Mouse (Mus musculus) ES-E14 (cell line): ENCODE results near the gene Clpb. TPM values are rescaled to one million over a fixed set of nuclear protein-coding genes. Genes with fewer than 3 reads are reported as not detected.

Experiments
- DNase-seq: peaks from one replicate; pipeline ENCODE4 v3.0.0-alpha.2; 2013; ENCODE audit warnings: low read depth, low spot score
- H3K27ac ChIP-seq: 2 replicates; pipeline ENCODE4 v1.5.1; 2012; ENCODE audit warnings: low read depth, mild to moderate bottlenecking, low read length, moderate library complexity, mixed read lengths; ENCODE audit not compliant: poor library complexity, insufficient read depth, severe bottlenecking
- H3K36me3 ChIP-seq: 2 replicates; pipeline ENCODE4 v1.6.1; 2012; ENCODE audit warnings: mild to moderate bottlenecking, low read length, moderate library complexity, mixed read lengths; ENCODE audit not compliant: control insufficient read depth, poor library complexity, insufficient read depth, severe bottlenecking
- H3K4me1 ChIP-seq, 2 experiments: fragments of 150-350 bp in 1 of 2; sonication (generic) in 1 of 2; 2 replicates each; pipeline ENCODE4 v1.6.1; 2012; ENCODE audit warnings: low read length in 2 of 2, mild to moderate bottlenecking in 1 of 2, mixed read lengths in 1 of 2; ENCODE audit not compliant: control insufficient read depth in 2 of 2, insufficient read depth in 2 of 2, poor library complexity in 1 of 2
- H3K4me3 ChIP-seq, 2 experiments: fragments of 150-350 bp in 1 of 2; sonication (generic) in 1 of 2; 2 replicates each; pipeline ENCODE4 v1.5.1; 2012; ENCODE audit warnings: low read length in 2 of 2, low read depth in 1 of 2, mild to moderate bottlenecking in 1 of 2, mixed read lengths in 1 of 2; ENCODE audit not compliant: insufficient read depth in 1 of 2, poor library complexity in 1 of 2, severe bottlenecking in 1 of 2
- H3K9ac ChIP-seq: 2 replicates; pipeline ENCODE4 v1.6.1; 2012; ENCODE audit warnings: low read depth, mild to moderate bottlenecking, low read length, mixed read lengths; ENCODE audit not compliant: poor library complexity, insufficient read depth, severe bottlenecking
- H3K9me3 ChIP-seq: fragments of 150-350 bp; sonication (generic); 2 replicates; pipeline ENCODE4 v1.6.1; 2012; ENCODE audit warnings: low read depth, mild to moderate bottlenecking, low read length; ENCODE audit not compliant: control insufficient read depth, insufficient read depth
- CHD2 ChIP-seq: IDR thresholded peaks from 2 replicates; pipeline ENCODE4 v1.6.1; 2014; ENCODE audit warnings: mild to moderate bottlenecking, low read depth, low read length, inconsistent platforms
- HCFC1 ChIP-seq: IDR thresholded peaks from 2 replicates; pipeline ENCODE4 v1.6.1; 2012; ENCODE audit warnings: low read length, inconsistent platforms, borderline replicate concordance; ENCODE audit not compliant: insufficient read depth
- MAFK ChIP-seq: IDR thresholded peaks from 2 replicates; pipeline ENCODE4 v1.6.1; 2014; ENCODE audit warnings: mild to moderate bottlenecking, low read depth, low read length, inconsistent platforms; ENCODE audit not compliant: insufficient read depth
- ZC3H11A ChIP-seq: IDR thresholded peaks from 2 replicates; pipeline ENCODE4 v1.6.1; 2012; ENCODE audit warnings: low read depth, mild to moderate bottlenecking, inconsistent platforms, low read length, borderline replicate concordance
- ZNF384 ChIP-seq: IDR thresholded peaks from 2 replicates; pipeline ENCODE4 v1.6.1; 2012; ENCODE audit warnings: low read depth, low read length, inconsistent platforms
- in situ Hi-C, 2 experiments: fragments of 600-800 bp; cut with MboI; formaldehyde crosslinking; loops; one replicate each; pipeline ENCODE4 v1.15.1; 2025; ENCODE audit warnings: low sequenced_read_pairs in 2 of 2, inconsistent platforms in 1 of 2; ENCODE audit not compliant: unreplicated experiment in 2 of 2
- total RNA-seq: library from RNA; depleted of rRNA; stranded (reverse); fragments of 300-350 nt; gene quantifications from 2 replicates; pipeline ENCODE4 v1.2.3, GENCODE M21; 2012

Gene Clpb
- total RNA-seq, 1 experiment = 197 TPM

DNA sequence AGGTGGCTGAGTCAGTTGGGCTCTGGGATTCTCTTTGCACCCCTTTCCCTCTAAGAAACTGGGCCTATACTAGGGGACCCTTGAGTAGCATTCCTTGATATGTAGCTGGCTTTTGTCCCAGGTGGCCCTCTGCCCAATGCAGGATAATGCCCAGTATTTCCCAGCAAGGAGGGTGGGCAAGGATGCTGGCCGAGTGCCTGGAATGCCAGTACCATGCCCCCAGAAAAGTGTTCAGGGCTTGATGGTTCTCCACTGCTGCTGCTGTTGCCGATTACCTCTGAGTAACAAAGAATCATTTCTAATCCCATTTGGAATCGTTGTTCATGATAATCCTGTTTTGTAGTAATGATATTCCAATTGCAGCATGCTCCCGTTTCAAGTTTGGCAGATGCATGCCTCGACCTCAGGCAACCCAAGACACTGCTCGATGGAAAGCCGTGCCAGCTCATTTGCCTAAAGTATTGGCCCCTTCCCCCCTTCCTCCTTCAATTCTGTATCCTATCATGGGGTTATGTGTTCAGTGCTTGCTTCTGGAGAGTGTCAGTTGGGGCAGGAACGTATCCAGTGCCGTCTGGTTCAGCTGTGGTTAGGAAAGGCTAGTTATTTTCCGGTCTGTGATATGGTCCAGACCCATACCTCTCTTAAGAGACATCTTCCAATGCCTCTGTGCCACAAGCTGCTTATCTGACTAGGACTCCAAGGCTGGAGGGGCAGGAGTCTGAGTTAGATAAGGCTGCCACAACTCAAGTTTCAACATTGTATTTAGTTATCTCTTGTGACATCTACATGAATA lies 33.7 kb downstream of the Clpb start:
- Histone ChIP-seq H3K9ac (no peak overlapping the region), H3K36me3 (peaks cover 2% of the 10 kb centered on the region), H3K4me3 (no peak overlapping the region), H3K4me1 (no peaks in the 10 kb centered on the region), H3K9me3 (no peaks in the 10 kb centered on the region), H3K27ac (no peak overlapping the region)
- TF ChIP-seq CHD2 (no peak), ZC3H11A (no peak), HCFC1 (no peak), MAFK (no peak), ZNF384 (no peak)
- DNase-seq = no peak
- in situ Hi-C loops = no loop called here

- Histone ChIP-seq H3K9ac (no peak overlapping the region), H3K27ac (no peak overlapping the region), H3K36me3 (no peaks in the 10 kb centered on the region; the same call in 1 of the 2 replicates), H3K4me1 (no peaks in the 10 kb centered on the region), H3K9me3 (no peaks in the 10 kb centered on the region), H3K4me3 (no peak overlapping the region)
- TF ChIP-seq CHD2 (no peak), MAFK (no peak), ZC3H11A (no peak), ZNF384 (no peak), HCFC1 (no peak)
- no peak for DNase-seq
- in situ Hi-C loops = no loop called here
Measured at GRCm38 (mm10) chr7:101700296-101700695, 36.9 kb downstream of the Clpb start.

DNA sequence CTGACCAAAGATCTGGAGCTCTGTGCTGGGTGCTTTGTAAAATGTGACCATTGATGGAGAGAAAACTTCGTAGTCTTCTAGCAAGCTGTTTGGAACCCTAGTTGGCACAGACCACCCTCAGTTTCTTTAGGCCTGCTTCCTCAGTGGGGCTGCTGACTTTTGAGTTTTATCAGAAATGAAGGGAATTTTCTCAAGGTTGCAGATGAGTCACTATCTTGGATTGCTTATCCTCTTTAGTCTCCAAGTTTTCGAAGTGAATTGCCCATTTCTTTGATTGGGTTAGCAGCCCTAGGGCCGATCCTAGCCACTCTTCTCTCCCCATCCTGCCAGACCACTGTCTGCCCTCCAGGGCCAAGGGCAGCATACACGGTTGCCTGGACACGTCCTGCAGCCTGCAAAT lies 39.3 kb downstream of the Clpb start:
- DNase-seq = no peak
- in situ Hi-C loops = no loop called here
- H3K9ac ChIP-seq = no peak overlapping the region
- no peaks in the 10 kb centered on the region for H3K4me1 ChIP-seq
- no peak overlapping the region for H3K4me3 ChIP-seq
- H3K27ac ChIP-seq = no peak overlapping the region
- H3K9me3 ChIP-seq = no peaks in the 10 kb centered on the region
- H3K36me3 ChIP-seq = peaks cover 6% of the 10 kb centered on the region
- TF ChIP-seq CHD2 (no peak), ZC3H11A (no peak), HCFC1 (no peak), ZNF384 (no peak), MAFK (no peak)

- peaks cover 0 to 2% of the 10 kb centered on the region in 2 experiments; a peak in 1 of 4 replicates for H3K4me1 ChIP-seq
- H3K9me3 ChIP-seq = no peaks in the 10 kb centered on the region
- no peak for TF ChIP-seq ZC3H11A
- TF ChIP-seq ZNF384 = no peak
- TF ChIP-seq MAFK = no peak
- TF ChIP-seq CHD2 = no peak
- no peak for TF ChIP-seq HCFC1
- H3K4me3 ChIP-seq = no peak overlapping the region
- peaks cover 9% of the 10 kb centered on the region for H3K36me3 ChIP-seq
- in situ Hi-C loops = no loop called here
- no peak overlapping the region for H3K27ac ChIP-seq
- no peak overlapping the region for H3K9ac ChIP-seq
- no peak for DNase-seq
Measured at GRCm38 (mm10) chr7:101709586-101709985, 46.2 kb downstream of the Clpb start.
